Mouse (Mus musculus) liver, embryonic 14.5 days (tissue): ENCODE data around the gene Dgat2.

Experiments used
- CTCF ChIP-seq: IDR thresholded peaks from 2 replicates; pipeline ENCODE4 v1.5.1; 2016; ENCODE audit warnings: antibody characterized with exemption, low read depth, control low read depth
- EP300 ChIP-seq: IDR thresholded peaks from 2 replicates; pipeline ENCODE4 v1.6.1; 2016; ENCODE audit warnings: antibody characterized with exemption, low read depth

DNA sequence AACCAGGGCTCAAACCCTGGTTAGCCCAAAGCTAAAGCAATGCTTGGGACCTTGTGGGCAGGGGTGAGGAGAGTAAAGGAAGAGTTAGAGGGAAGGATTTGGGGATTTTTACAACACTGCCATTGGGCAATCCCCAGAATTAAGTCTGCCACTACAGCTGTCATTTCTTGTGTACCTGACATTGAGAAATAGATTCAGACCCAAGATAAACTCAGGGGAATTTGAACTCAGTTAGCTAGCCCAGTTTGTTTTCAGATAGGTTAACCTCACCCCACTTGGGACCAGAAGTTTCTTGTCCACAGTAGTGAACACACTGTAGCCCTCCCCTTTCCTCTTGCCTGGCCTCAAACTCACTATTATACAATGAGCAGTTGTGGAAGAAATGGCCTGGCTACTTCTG, 8.9 kb upstream of the Dgat2 start:
- no peak for TF ChIP-seq CTCF
- TF ChIP-seq EP300, result no peak
